Mouse (Mus musculus) liver, adult 2 months (tissue): ENCODE measurements at regions not wholly inside any gene's neighbourhood (a gene's known extent, or its start where the extent isn't known, plus 50 kb on each side); places are given as distances from the start of the nearest gene placed in this dataset.

ENCODE experiments used
- DNase-seq: peaks from one replicate; pipeline ENCODE4 v3.0.0-alpha.2; 2011; ENCODE audit warnings: low read depth, low spot score; ENCODE audit errors: extremely low read depth
- H3K27ac ChIP-seq: fragments of 200-500 bp; replicated peaks from 2 replicates; pipeline ENCODE4 v1.5.1; 2012; ENCODE audit warnings: low read depth, mild to moderate bottlenecking, control low read depth, inconsistent platforms, low read length; ENCODE audit not compliant: insufficient read depth
- H3K27me3 ChIP-seq: fragments of 200-500 bp; 2 replicates; pipeline ENCODE4 v1.6.1; 2012; ENCODE audit warnings: mild to moderate bottlenecking, moderate library complexity, low read length, inconsistent platforms; ENCODE audit not compliant: control insufficient read depth, insufficient read depth
- H3K36me3 ChIP-seq: fragments of 200-500 bp; 2 replicates; pipeline ENCODE4 v1.6.1; 2012; ENCODE audit warnings: low read length, inconsistent platforms; ENCODE audit not compliant: control insufficient read depth, insufficient read depth
- H3K4me1 ChIP-seq: fragments of 200-500 bp; 2 replicates; pipeline ENCODE4 v1.6.1; 2011; ENCODE audit warnings: low read length; ENCODE audit not compliant: control insufficient read depth, insufficient read depth
- H3K4me3 ChIP-seq: fragments of 200-500 bp; 2 replicates; pipeline ENCODE4 v1.5.1; 2011; ENCODE audit warnings: low read depth, mild to moderate bottlenecking, control low read depth, low read length, moderate library complexity; ENCODE audit not compliant: insufficient read depth
- H3K79me2 ChIP-seq: fragments of 200-500 bp; 2 replicates; pipeline ENCODE4 v1.6.1; 2012; ENCODE audit warnings: inconsistent platforms, mild to moderate bottlenecking, low read length, moderate library complexity; ENCODE audit not compliant: control insufficient read depth, insufficient read depth
- H3K9ac ChIP-seq: fragments of 200-500 bp; 2 replicates; pipeline ENCODE4 v1.6.1; 2012; ENCODE audit warnings: low read depth, mild to moderate bottlenecking, control low read depth, inconsistent platforms, low read length
- CTCF ChIP-seq: fragments of 200-500 bp; IDR thresholded peaks from 2 replicates; pipeline ENCODE4 v1.5.1; 2011; ENCODE audit warnings: low read depth, low read length, control low read depth
- POLR2A ChIP-seq: fragments of 200-500 bp; IDR thresholded peaks from 2 replicates; pipeline ENCODE4 v1.6.1; 2011; ENCODE audit warnings: low read length, control low read depth; ENCODE audit not compliant: insufficient read depth; ENCODE audit errors: extremely low read depth
- WGBS: fragments of 180-500 bp; shearing (Covaris S2); methylation state at CpG from one replicate; pipeline ENCODE4 v1.1.7; 2018; 5-methylcytosine and 5-hydroxymethylcytosine counted together

- no peak overlapping the region for H3K4me3 ChIP-seq
- 53% methylated on average over 10 of the region's 10 CpGs for WGBS
- no peaks in the 10 kb centered on the region for H3K36me3 ChIP-seq
- no peak overlapping the region for H3K9ac ChIP-seq
- no peaks in the 10 kb centered on the region for H3K79me2 ChIP-seq
- TF ChIP-seq POLR2A (no peak), CTCF (no peak)
- no peaks in the 10 kb centered on the region for H3K27me3 ChIP-seq
- no peak overlapping the region for H3K27ac ChIP-seq
- H3K4me1 ChIP-seq: no peaks in the 10 kb centered on the region
- peak; percentile 40 for DNase-seq
Observed at GRCm38 (mm10) chr3:148343633-148344361, 646.6 kb downstream of the Adgrl2 start.

GRCm38 (mm10) chr3:148343256-148343632, 647.1 kb downstream of the Adgrl2 start:
- Histone ChIP-seq H3K9ac (no peak overlapping the region), H3K27me3 (no peaks in the 10 kb centered on the region), H3K4me1 (no peaks in the 10 kb centered on the region), H3K27ac (no peak overlapping the region), H3K4me3 (no peak overlapping the region), H3K79me2 (no peaks in the 10 kb centered on the region), H3K36me3 (no peaks in the 10 kb centered on the region)
- 22% methylated on average over 3 of the region's 3 CpGs for WGBS
- TF ChIP-seq POLR2A: no peak
- no peak for TF ChIP-seq CTCF
- DNase-seq: peak; percentile 32

- Histone ChIP-seq H3K27me3 (no peaks in the 10 kb centered on the region), H3K27ac (no peak overlapping the region), H3K36me3 (no peaks in the 10 kb centered on the region), H3K79me2 (no peaks in the 10 kb centered on the region), H3K4me3 (no peak overlapping the region), H3K9ac (no peak overlapping the region), H3K4me1 (no peaks in the 10 kb centered on the region)
- TF ChIP-seq POLR2A (no peak), CTCF (no peak)
- no peak for DNase-seq
- WGBS: 86% methylated on average over 2 of the region's 2 CpGs
Observed at GRCm38 (mm10) chr3:148339258-148339657, 651.1 kb downstream of the Adgrl2 start.

- no peak for DNase-seq
- no peaks in the 10 kb centered on the region for H3K4me1 ChIP-seq
- 70% methylated on average over 6 of the region's 6 CpGs for WGBS
- H3K27me3 ChIP-seq: no peaks in the 10 kb centered on the region
- H3K36me3 ChIP-seq: no peaks in the 10 kb centered on the region
- no peak overlapping the region for H3K9ac ChIP-seq
- no peak overlapping the region for H3K27ac ChIP-seq
- no peaks in the 10 kb centered on the region for H3K79me2 ChIP-seq
- TF ChIP-seq CTCF (no peak), POLR2A (no peak)
- H3K4me3 ChIP-seq: no peak overlapping the region
Observed at GRCm38 (mm10) chr3:148336640-148337039, 653.7 kb downstream of the Adgrl2 start.

- WGBS: 63% methylated on average over 15 of the region's 15 CpGs
- H3K27ac ChIP-seq: no peak overlapping the region
- no peaks in the 10 kb centered on the region for H3K79me2 ChIP-seq
- no peak overlapping the region for H3K9ac ChIP-seq
- no peaks in the 10 kb centered on the region for H3K36me3 ChIP-seq
- H3K4me1 ChIP-seq: no peaks in the 10 kb centered on the region
- DNase-seq: no peak
- no peaks in the 10 kb centered on the region for H3K27me3 ChIP-seq
- H3K4me3 ChIP-seq: no peak overlapping the region
- TF ChIP-seq POLR2A: no peak
- TF ChIP-seq CTCF: no peak
Observed at GRCm38 (mm10) chr3:148336091-148336511, 654.3 kb downstream of the Adgrl2 start.

DNA sequence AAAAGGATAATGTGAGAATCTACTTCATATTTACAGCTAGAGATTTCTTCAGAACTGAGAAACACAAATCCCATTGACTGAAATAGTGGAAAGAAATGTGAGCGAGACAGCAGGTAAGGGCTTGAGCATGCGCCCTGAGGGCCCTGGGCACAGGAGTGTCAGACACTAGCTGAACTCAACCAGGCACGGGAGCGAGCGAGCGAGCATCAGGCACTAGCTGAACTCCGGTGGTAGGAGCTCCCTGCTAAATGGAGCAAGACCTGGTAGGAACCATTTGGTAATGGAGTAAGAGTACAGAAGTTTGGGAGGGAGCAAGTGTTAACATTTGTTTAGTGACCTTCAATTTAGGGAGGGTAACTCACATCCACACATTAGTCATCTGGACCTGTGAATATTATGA, 654.7 kb downstream of the Adgrl2 start:
- Histone ChIP-seq H3K4me1 (no peaks in the 10 kb centered on the region), H3K36me3 (no peaks in the 10 kb centered on the region), H3K27ac (no peak overlapping the region), H3K9ac (no peak overlapping the region), H3K4me3 (no peak overlapping the region), H3K27me3 (no peaks in the 10 kb centered on the region), H3K79me2 (no peaks in the 10 kb centered on the region)
- TF ChIP-seq CTCF (no peak), POLR2A (no peak)
- DNase-seq: no peak
- WGBS: 90% methylated on average over 7 of the region's 7 CpGs
